Mouse (Mus musculus) lung, embryonic 15.5 days (tissue): ENCODE data around the gene Foxn2. TPM values are rescaled to one million over a fixed set of nuclear protein-coding genes. Genes with fewer than 3 reads are reported as not detected.

Experiments used
- ATAC-seq: fragments of 200-750 bp; cut with Nextera tagmentation; 2 replicates; pipeline ENCODE4 v1.8.0; 2017; ENCODE audit warnings: moderate number of reproducible peaks, borderline replicate concordance; ENCODE audit not compliant: low FRiP score, low TSS enrichment; ENCODE audit errors: extremely low read depth
- H3K27ac ChIP-seq: fragments of 300-500 bp; sonication (generic); 2 replicates; pipeline ENCODE4 v1.5.1; 2015; ENCODE audit warnings: moderate library complexity, mild to moderate bottlenecking, inconsistent platforms
- H3K27me3 ChIP-seq: fragments of 300-500 bp; sonication (generic); 2 replicates; pipeline ENCODE4 v1.6.1; 2015; ENCODE audit warnings: inconsistent platforms
- H3K36me3 ChIP-seq: fragments of 300-500 bp; sonication (generic); 2 replicates; pipeline ENCODE4 v1.6.1; 2015; ENCODE audit warnings: inconsistent platforms
- H3K4me1 ChIP-seq: fragments of 300-500 bp; sonication (generic); 2 replicates; pipeline ENCODE4 v1.6.1; 2015; ENCODE audit warnings: inconsistent platforms
- H3K4me2 ChIP-seq: fragments of 300-500 bp; sonication (generic); 2 replicates; pipeline ENCODE4 v1.6.1; 2015; ENCODE audit warnings: inconsistent platforms, mild to moderate bottlenecking, moderate library complexity
- H3K4me3 ChIP-seq: fragments of 300-500 bp; sonication (generic); 2 replicates; pipeline ENCODE4 v1.5.1; 2015; ENCODE audit warnings: mild to moderate bottlenecking, inconsistent platforms
- H3K9ac ChIP-seq: fragments of 300-500 bp; sonication (generic); 2 replicates; pipeline ENCODE4 v1.6.1; 2015; ENCODE audit warnings: inconsistent platforms
- H3K9me3 ChIP-seq: fragments of 300-500 bp; sonication (generic); 2 replicates; pipeline ENCODE4 v1.6.1; 2016; ENCODE audit warnings: inconsistent platforms
- WGBS: fragments of 180-500 bp; shearing (Covaris S2); methylation state at CpG from one replicate; pipeline ENCODE4 v1.1.7; 2015; 5-methylcytosine and 5-hydroxymethylcytosine counted together
- polyA plus RNA-seq: library from polyadenylated mRNA; unstranded; fragments of >200 nt; fragmentation: Nextera tagmentation; extraction: Ambion mirVana; gene quantifications from 2 replicates; pipeline ENCODE4 v1.2.1, GENCODE M21; 2015

Foxn2 gene
- polyA plus RNA-seq, 1 experiment from 2014 or later = 20.5 TPM

- no peak overlapping the region for H3K4me3 ChIP-seq
- WGBS = 79% methylated on average over 13 of the region's 13 CpGs
- no peaks in the 10 kb centered on the region for H3K9me3 ChIP-seq
- H3K27me3 ChIP-seq = no peaks in the 10 kb centered on the region
- H3K4me1 ChIP-seq = no peaks in the 10 kb centered on the region
- H3K4me2 ChIP-seq = no peak overlapping the region
- H3K36me3 ChIP-seq = peaks cover 13% of the 10 kb centered on the region
- no peak overlapping the region for H3K27ac ChIP-seq
- H3K9ac ChIP-seq = no peak overlapping the region
- no peak for ATAC-seq
These were observed 38.5 kb downstream of the Foxn2 start for GRCm38 (mm10) chr17:88479040-88479439.

DNA sequence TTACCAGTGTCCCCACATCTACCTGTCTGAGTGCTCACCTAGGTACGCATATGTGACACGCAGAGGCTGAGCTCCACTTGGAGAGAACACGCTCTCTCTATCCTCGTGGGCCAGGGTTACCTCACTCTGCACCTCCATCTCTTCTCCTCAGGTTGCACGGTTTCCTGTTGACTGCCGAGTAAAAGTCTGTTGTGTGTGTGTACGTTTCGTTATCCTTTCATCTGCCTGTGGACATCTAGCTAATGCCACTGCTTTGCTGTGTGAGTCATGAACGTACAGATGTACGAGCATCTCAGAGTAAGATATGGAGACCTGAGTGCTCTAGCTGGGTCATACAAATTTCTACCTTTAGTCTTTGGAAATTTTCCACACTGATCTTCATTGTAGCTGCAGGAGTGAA, 39.9 kb downstream of the Foxn2 start:
- Histone ChIP-seq H3K36me3 (peaks cover 11% of the 10 kb centered on the region; the same call in 1 of the 2 replicates), H3K27me3 (no peaks in the 10 kb centered on the region), H3K4me3 (no peak overlapping the region), H3K9ac (no peak overlapping the region), H3K9me3 (no peaks in the 10 kb centered on the region), H3K4me2 (no peak overlapping the region), H3K27ac (no peak overlapping the region), H3K4me1 (no peaks in the 10 kb centered on the region)
- 82% methylated on average over 10 of the region's 10 CpGs for WGBS
- ATAC-seq = no peak

GRCm38 (mm10) chr17:88481062-88481461, 40.6 kb downstream of the Foxn2 start:
- no peak for ATAC-seq
- no peaks in the 10 kb centered on the region for H3K27me3 ChIP-seq
- no peak overlapping the region for H3K27ac ChIP-seq
- no peak overlapping the region for H3K4me2 ChIP-seq
- H3K4me3 ChIP-seq = no peak overlapping the region
- H3K9me3 ChIP-seq = no peaks in the 10 kb centered on the region
- no peaks in the 10 kb centered on the region for H3K4me1 ChIP-seq
- no peak overlapping the region for H3K9ac ChIP-seq
- 87% methylated on average over 2 of the region's 2 CpGs for WGBS
- peaks cover 11% of the 10 kb centered on the region; the same call in 1 of the 2 replicates for H3K36me3 ChIP-seq

DNA sequence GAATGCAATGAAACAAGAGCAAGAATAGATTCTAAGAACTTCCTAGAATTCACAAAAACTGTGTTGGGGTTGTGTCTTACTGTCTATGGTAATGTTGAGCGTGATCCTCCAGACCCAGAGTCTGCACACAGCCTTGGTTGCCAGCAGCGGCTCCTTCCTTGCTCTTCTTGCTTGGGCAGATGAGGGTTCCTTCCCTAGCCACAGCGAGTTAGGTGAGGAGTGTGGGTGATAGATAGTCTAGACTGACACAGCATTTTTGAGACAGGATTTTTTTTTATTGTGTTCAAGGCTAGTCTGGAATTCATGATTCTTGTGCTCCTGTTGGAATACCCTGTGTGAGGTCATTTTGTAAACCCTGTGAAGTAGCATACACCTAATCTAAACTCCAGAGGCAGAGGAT, 41.1 kb downstream of the Foxn2 start:
- 87% methylated on average over 3 of the region's 3 CpGs for WGBS
- no peaks in the 10 kb centered on the region for H3K27me3 ChIP-seq
- H3K36me3 ChIP-seq = peaks cover 14% of the 10 kb centered on the region
- H3K4me2 ChIP-seq = no peak overlapping the region
- no peaks in the 10 kb centered on the region for H3K4me1 ChIP-seq
- H3K4me3 ChIP-seq = no peak overlapping the region
- no peak for ATAC-seq
- no peaks in the 10 kb centered on the region for H3K9me3 ChIP-seq
- H3K27ac ChIP-seq = no peak overlapping the region
- no peak overlapping the region for H3K9ac ChIP-seq

GRCm38 (mm10) chr17:88484539-88484938, 44.0 kb downstream of the Foxn2 start:
- no peak overlapping the region for H3K27ac ChIP-seq
- no peaks in the 10 kb centered on the region for H3K27me3 ChIP-seq
- H3K4me2 ChIP-seq = no peak overlapping the region
- 88% methylated on average over 11 of the region's 11 CpGs for WGBS
- peaks cover 10% of the 10 kb centered on the region; the same call in 1 of the 2 replicates for H3K36me3 ChIP-seq
- ATAC-seq = no peak
- no peaks in the 10 kb centered on the region for H3K9me3 ChIP-seq
- H3K9ac ChIP-seq = no peak overlapping the region
- H3K4me3 ChIP-seq = no peak overlapping the region
- no peaks in the 10 kb centered on the region for H3K4me1 ChIP-seq

DNA sequence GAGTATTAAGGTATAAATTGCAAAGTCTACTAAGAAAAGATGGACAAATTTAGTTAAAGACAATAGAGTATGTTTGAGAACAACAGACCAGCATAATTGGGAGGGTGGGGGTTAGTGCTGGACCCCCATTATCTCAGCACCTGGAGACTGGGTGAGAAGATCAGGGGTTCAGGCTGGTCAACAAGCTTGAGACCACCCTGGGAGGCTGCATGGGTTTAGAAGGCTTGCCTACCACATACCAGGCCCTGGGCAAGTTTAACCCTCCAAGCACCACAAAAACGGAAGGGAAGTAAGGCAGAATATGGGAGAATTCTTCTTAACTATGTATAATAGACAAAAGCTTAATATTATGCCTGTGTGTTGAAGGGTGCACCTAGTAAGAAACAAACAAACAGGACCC, 44.4 kb downstream of the Foxn2 start:
- 89% methylated on average over 1 of the region's 1 CpGs for WGBS

DNA sequence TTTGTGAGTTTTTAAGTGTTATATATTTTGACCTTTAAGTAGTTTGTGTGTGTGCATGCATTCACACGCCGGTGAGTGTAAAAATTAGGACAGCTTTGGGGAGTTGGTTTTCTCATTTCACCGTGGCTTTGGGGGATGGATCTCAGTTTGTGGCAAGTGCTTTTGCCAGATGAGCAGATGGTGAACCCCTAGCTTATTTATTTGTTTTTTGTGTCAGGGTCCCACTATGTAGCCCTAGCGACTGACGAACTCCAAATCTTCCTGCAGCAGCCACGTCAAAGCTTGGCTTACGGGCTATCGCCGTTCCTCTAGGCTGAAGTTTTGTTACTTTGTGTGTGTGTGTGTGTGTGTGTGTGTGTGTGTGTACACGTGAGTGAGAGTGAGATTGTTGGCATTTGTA, 50.0 kb downstream of the Foxn2 start:
- no peak overlapping the region for H3K27ac ChIP-seq
- H3K9me3 ChIP-seq = no peaks in the 10 kb centered on the region
- peaks cover 15% of the 10 kb centered on the region for H3K4me1 ChIP-seq
- no peaks in the 10 kb centered on the region for H3K27me3 ChIP-seq
- no peak overlapping the region for H3K4me3 ChIP-seq
- H3K4me2 ChIP-seq = no peak overlapping the region
- H3K9ac ChIP-seq = no peak overlapping the region
- H3K36me3 ChIP-seq = peaks cover 13% of the 10 kb centered on the region; the same call in 1 of the 2 replicates
- 82% methylated on average over 10 of the region's 10 CpGs for WGBS
- ATAC-seq = no peak

More for the DNA sequence above, 44.4 kb downstream of the Foxn2 start:
- no peaks in the 10 kb centered on the region for H3K9me3 ChIP-seq
- no peaks in the 10 kb centered on the region for H3K27me3 ChIP-seq
- no peak overlapping the region for H3K4me2 ChIP-seq
- no peak overlapping the region for H3K9ac ChIP-seq
- no peak overlapping the region for H3K27ac ChIP-seq
- no peaks in the 10 kb centered on the region for H3K4me1 ChIP-seq
- peaks cover 9% of the 10 kb centered on the region; the same call in 1 of the 2 replicates for H3K36me3 ChIP-seq
- no peak for ATAC-seq
- no peak overlapping the region for H3K4me3 ChIP-seq

GRCm38 (mm10) chr17:88491366-88492106, 51.0 kb downstream of the Foxn2 start:
- no peak for ATAC-seq
- WGBS = 90% methylated on average over 13 of the region's 13 CpGs
- Histone ChIP-seq H3K27me3 (no peaks in the 10 kb centered on the region), H3K27ac (no peak overlapping the region), H3K36me3 (peaks cover 10% of the 10 kb centered on the region; the same call in 1 of the 2 replicates), H3K9ac (no peak overlapping the region), H3K4me3 (no peak overlapping the region), H3K4me1 (peaks cover 15% of the 10 kb centered on the region), H3K4me2 (no peak overlapping the region), H3K9me3 (no peaks in the 10 kb centered on the region)

DNA sequence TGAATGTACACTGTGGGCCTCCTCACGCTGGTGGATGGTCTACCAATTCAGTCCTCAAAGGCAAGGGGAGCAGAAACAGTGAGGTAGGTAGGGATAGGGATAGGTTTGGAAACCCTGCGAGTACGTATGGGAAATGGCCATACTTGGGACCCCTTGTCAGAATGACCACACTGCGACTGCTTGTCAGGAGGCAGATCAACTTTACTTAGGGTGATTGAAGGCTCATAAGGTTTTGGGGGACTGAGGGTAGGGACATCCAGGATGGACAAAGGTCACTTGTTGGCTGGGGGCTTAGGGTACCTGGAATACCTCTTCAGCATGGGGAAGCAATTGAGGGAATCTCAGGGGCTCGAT, 51.6 kb downstream of the Foxn2 start:
- Histone ChIP-seq H3K4me3 (no peak overlapping the region), H3K27me3 (no peaks in the 10 kb centered on the region), H3K27ac (no peak overlapping the region), H3K9ac (no peak overlapping the region), H3K9me3 (no peaks in the 10 kb centered on the region), H3K4me2 (no peak overlapping the region), H3K4me1 (peaks cover 15% of the 10 kb centered on the region), H3K36me3 (peaks cover 7% of the 10 kb centered on the region; the same call in 1 of the 2 replicates)
- WGBS = 92% methylated on average over 5 of the region's 5 CpGs
- ATAC-seq = no peak

GRCm38 (mm10) chr17:88493551-88493950, 53.0 kb downstream of the Foxn2 start:
- H3K4me1 ChIP-seq = peaks cover 15% of the 10 kb centered on the region
- no peaks in the 10 kb centered on the region for H3K9me3 ChIP-seq
- 70% methylated on average over 9 of the region's 9 CpGs for WGBS
- no peak overlapping the region for H3K27ac ChIP-seq
- H3K9ac ChIP-seq = no peak overlapping the region
- peaks cover 7% of the 10 kb centered on the region; the same call in 1 of the 2 replicates for H3K36me3 ChIP-seq
- no peak overlapping the region for H3K4me2 ChIP-seq
- H3K27me3 ChIP-seq = no peaks in the 10 kb centered on the region
- ATAC-seq = no peak
- no peak overlapping the region for H3K4me3 ChIP-seq

GRCm38 (mm10) chr17:88494121-88494771, 53.7 kb downstream of the Foxn2 start:
- H3K9me3 ChIP-seq = no peaks in the 10 kb centered on the region
- no peak overlapping the region for H3K27ac ChIP-seq
- H3K4me1 ChIP-seq = peaks cover 15% of the 10 kb centered on the region
- H3K4me2 ChIP-seq = peak overlapping the region; percentile 18; the same call in 1 of the 2 replicates
- peaks cover 7% of the 10 kb centered on the region; the same call in 1 of the 2 replicates for H3K36me3 ChIP-seq
- no peak overlapping the region for H3K4me3 ChIP-seq
- 25% methylated on average over 14 of the region's 14 CpGs for WGBS
- no peaks in the 10 kb centered on the region for H3K27me3 ChIP-seq
- H3K9ac ChIP-seq = no peak overlapping the region; the same call in 1 of the 2 replicates
- ATAC-seq = peak; percentile 77

DNA sequence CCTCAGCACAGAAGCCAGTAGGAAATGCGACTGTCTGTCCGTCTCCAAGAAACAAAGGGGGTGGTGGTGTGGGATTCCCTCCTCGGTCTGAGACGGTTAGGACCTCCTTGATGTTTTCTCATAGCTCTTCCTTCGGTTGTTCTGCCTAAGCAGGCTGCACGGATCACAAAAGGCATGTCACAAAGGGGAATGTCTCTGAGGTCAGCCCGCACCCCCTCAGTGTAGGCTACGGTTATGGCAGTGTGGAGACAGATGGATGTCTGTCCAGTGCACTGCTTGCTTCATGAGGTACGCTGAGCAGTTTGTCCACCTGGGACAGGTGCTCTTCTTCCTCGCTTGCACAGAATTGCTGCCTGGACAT, 54.2 kb downstream of the Foxn2 start:
- Histone ChIP-seq H3K4me3 (no peak overlapping the region), H3K36me3 (peaks cover 8% of the 10 kb centered on the region; the same call in 1 of the 2 replicates), H3K27me3 (no peaks in the 10 kb centered on the region), H3K9me3 (no peaks in the 10 kb centered on the region), H3K9ac (no peak overlapping the region), H3K27ac (no peak overlapping the region), H3K4me1 (peaks cover 15% of the 10 kb centered on the region), H3K4me2 (no peak overlapping the region)
- ATAC-seq = no peak
- 62% methylated on average over 10 of the region's 10 CpGs for WGBS
